9 mouse cellular contexts compared by ENCODE assay signal in the genomic region with DNA sequence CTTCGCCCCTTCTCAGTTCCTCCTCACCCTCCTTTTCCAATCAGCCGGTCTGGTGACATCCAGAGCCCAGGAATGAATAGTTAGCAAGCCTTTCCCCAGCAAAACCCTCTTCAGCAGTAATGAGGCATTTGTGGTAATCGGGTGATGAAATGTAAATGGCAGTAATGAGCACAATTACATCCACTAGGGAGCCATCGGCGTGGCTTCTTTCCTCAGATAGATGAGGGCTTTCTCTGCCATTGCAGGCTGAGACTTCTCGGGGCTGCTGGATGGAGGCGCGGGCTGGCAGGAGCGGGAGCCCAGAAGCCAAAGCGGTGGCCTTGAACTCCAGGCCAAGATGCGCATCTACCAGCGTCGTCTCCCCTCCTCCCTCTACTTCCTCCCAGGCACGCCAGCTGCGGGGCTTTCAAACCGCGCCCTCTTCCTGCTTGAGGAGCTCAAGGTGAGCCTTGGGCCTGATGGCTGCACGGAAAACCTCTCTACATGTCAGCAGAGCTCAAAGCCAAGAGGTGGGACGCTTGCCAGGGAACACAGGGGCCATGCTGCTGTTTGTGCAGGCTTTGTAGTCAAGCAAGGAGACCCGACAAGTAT.
DNase-seq lines count a peak whose midpoint lies in the region; ATAC-seq and TF ChIP-seq lines count a peak whose summit lies in the region.
"Had no signal": no experiment of that assay in that cellular context is flagged by ENCODE, and none has a peak within 500 bp of the region (broad histone marks: within the 10 kb centered on the region; RNA-seq: fewer than 3 reads in every experiment).

No protein-coding gene starts in this region.

- ATAC-seq in kidney, postnatal 0 days (replicated peaks; ENCODE audit: low FRiP score, low read depth) = no peak
- ATAC-seq in limb, embryonic 14.5 days (ENCODE audit: low FRiP score, low read depth) = 0 out of 2 replicates have a peak, but pooled peaks have one; percentile 12
- no peak for ATAC-seq in CD4-positive, CD25-positive, alpha-beta regulatory T cell, adult 4 months
- ATAC-seq: Patski had no signal

- no peaks in the 10 kb centered on the region for H3K36me3 ChIP-seq in kidney, postnatal 0 days (ENCODE audit: insufficient read depth, low read length)
- H3K36me3 ChIP-seq in limb, embryonic 14.5 days (ENCODE audit: control insufficient read depth, insufficient read depth, low read length) = no peaks in the 10 kb centered on the region

- H3K4me2 ChIP-seq in kidney, postnatal 0 days (ENCODE audit: low read length) = peak overlapping the region; percentile 68
- peak overlapping the region; percentile 58 for H3K4me2 ChIP-seq in limb, embryonic 14.5 days (replicated peaks; ENCODE audit: low read depth, low read length, severe bottlenecking)

- no peaks in the 10 kb centered on the region for H3K27me3 ChIP-seq in kidney, postnatal 0 days (ENCODE audit: insufficient read depth, low read length)
- H3K27me3 ChIP-seq in limb, embryonic 14.5 days (ENCODE audit: control insufficient read depth, insufficient read depth, low read length) = no peaks in the 10 kb centered on the region; the same call in 1 of the 2 replicates

- no peak for TF ChIP-seq CTCF in kidney, postnatal 0 days (IDR thresholded peaks at IDR 0.05; ENCODE audit: low read depth)
- no peak for TF ChIP-seq CTCF in cortical plate, adult 2 months (IDR thresholded peaks at IDR 0.05; ENCODE audit: extremely low read depth, insufficient read depth, low read length)

- H3K9ac ChIP-seq in kidney, postnatal 0 days (ENCODE audit: low read depth, low read length) = no peak overlapping the region
- peak overlapping the region; percentile 40; the same call in 1 of the 2 replicates for H3K9ac ChIP-seq in limb, embryonic 14.5 days (ENCODE audit: low read depth, low read length, severe bottlenecking)

- no peak overlapping the region for H3K27ac ChIP-seq in kidney, postnatal 0 days
- H3K27ac ChIP-seq in cortical plate, adult 2 months (ENCODE audit: insufficient read depth, low read length) = no peak overlapping the region
- H3K27ac ChIP-seq in limb, embryonic 14.5 days (replicated peaks; ENCODE audit: low read depth, low read length) = no peak overlapping the region

- H3K4me3 ChIP-seq in kidney, postnatal 0 days (replicated peaks; ENCODE audit: low read depth, low read length) = peak overlapping the region; percentile 21; the same call in 1 of the 2 replicates
- 0 out of 2 replicates have a peak overlapping the region, but pooled peaks have one; percentile 4 for H3K4me3 ChIP-seq in cortical plate, adult 2 months (ENCODE audit: insufficient read depth, low read length)
- peak overlapping the region; percentile 33 for H3K4me3 ChIP-seq in limb, embryonic 14.5 days (replicated peaks; ENCODE audit: low read length)

- 4% methylated on average over 20 of the region's 20 CpGs for WGBS in kidney, postnatal 0 days
- 7% methylated on average over 20 of the region's 20 CpGs for WGBS in limb, embryonic 14.5 days

- DNase-seq in kidney, postnatal 0 days (ENCODE audit: low spot score) = peak; percentile 27
- no peak for DNase-seq in kidney, adult 11 months
- DNase-seq in ZHBTc4 (ENCODE audit: low read depth, low spot score) = peak; percentile 90
- peak; percentile 33 for DNase-seq in heart, postnatal 4 days
- peak; percentile 14 for DNase-seq in limb, embryonic 14.5 days (ENCODE audit: low spot score)
- DNase-seq in ovary, postnatal 14 days (ENCODE audit: low spot score) = peak; percentile 7

- H3K9me3 ChIP-seq in kidney, postnatal 0 days (replicated peaks; ENCODE audit: low read length) = no peaks in the 10 kb centered on the region
- no peaks in the 10 kb centered on the region for H3K9me3 ChIP-seq in limb, embryonic 14.5 days (ENCODE audit: control insufficient read depth, low read length)

- no peak for TF ChIP-seq POLR2A in cortical plate, adult 2 months (IDR thresholded peaks at IDR 0.05; ENCODE audit: extremely low read depth, insufficient read depth, low read length)
- TF ChIP-seq POLR2A in limb, embryonic 14.5 days (IDR thresholded peaks at IDR 0.05; ENCODE audit: borderline replicate concordance, extremely low read depth, insufficient read depth, insufficient read length) = no peak

- H3K4me1 ChIP-seq in kidney, postnatal 0 days (replicated peaks; ENCODE audit: insufficient read depth, low read length) = peaks cover 6% of the 10 kb centered on the region; the same call in 1 of the 2 replicates
- no peaks in the 10 kb centered on the region for H3K4me1 ChIP-seq in cortical plate, adult 2 months (ENCODE audit: control insufficient read depth, insufficient read depth, low read length)
- peaks cover 12% of the 10 kb centered on the region for H3K4me1 ChIP-seq in limb, embryonic 14.5 days (ENCODE audit: control insufficient read depth, insufficient read depth, low read length)
